Mouse (Mus musculus): ENCODE measurements around the gene Plpp3.

Gene Plpp3

GRCm38 (mm10) chr4:105191550-105191949 lies 34.4 kb downstream of the Plpp3 start:
- DNase-seq, result no peak

DNA sequence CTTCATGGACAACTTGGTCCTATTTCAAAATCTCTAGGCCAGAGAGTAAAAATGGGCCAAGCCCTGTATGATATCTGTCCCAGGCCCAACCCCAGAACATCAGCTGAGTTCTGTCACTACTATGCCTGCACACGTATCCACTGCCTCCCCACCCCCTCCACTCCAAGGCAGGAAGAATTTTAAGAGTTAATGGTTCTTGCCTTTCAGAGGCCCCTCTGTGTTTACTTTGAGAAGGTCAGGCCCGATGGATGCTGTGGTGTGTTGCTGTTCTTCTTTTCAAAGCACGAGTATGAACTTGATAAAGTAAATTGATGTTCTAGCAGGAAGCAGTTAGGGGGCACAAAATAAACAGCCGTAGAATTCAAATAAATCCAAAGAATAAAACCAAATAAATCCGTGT lies 35.5 kb downstream of the Plpp3 start:
- DNase-seq, result no peak

GRCm38 (mm10) chr4:105195256-105195655 lies 38.1 kb downstream of the Plpp3 start:
- DNase-seq, result no peak

GRCm38 (mm10) chr4:105196099-105196498 lies 39.0 kb downstream of the Plpp3 start:
- no peak for DNase-seq

- no peak for DNase-seq
These were observed 40.0 kb downstream of the Plpp3 start for GRCm38 (mm10) chr4:105196993-105197765.

DNA sequence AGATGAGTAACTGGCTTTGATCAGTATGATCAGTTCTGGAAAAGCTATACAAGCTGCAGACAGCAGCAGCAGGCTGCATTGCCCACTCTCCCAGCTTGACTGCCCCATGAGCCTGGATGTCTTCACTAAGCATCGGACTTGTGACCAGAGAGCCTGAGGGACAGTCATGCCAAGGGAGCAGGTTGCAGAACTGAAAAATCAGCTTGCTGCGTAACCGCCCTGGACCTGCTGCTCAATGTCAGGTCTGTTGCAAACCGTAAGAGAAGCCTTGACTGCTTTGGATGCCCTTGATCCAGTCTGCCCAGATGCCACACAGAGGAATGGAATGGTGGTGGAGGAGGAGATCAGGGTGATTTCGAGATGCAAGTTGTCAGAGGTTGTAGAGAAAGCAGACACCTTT lies 41.5 kb downstream of the Plpp3 start:
- no peak for DNase-seq

- no peak for DNase-seq
These were observed 42.2 kb downstream of the Plpp3 start for GRCm38 (mm10) chr4:105199345-105199744.

GRCm38 (mm10) chr4:105200624-105201524 lies 43.7 kb downstream of the Plpp3 start:
- no peak for DNase-seq

- DNase-seq, result peak in 1 of 2 experiments; percentile 50
These were observed 45.3 kb downstream of the Plpp3 start for GRCm38 (mm10) chr4:105202439-105202838.

DNA sequence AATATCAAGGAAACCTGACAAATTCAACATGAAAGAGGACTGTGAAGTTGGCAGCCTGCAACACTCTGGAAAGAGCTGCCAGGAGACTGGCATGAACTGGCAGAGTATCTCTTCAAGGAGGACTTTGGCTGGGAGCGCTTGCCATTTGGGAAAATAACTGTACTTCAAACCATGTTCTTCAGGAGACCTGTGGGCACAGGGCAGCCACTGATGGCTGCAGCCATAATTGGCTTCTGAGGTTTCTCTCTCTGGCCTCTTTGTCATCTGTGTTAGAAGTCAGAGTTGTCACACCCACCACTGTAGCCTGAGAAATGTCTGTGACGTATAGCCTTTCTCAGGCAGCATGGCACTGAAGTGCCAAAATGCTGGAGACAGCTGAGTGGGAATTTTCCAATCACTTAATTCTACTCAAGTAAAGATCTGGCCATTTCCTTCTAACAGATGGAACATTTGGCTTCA lies 46.2 kb downstream of the Plpp3 start:
- peak; percentile 34 to 50 for DNase-seq

- DNase-seq, result no peak
These were observed 46.9 kb downstream of the Plpp3 start for GRCm38 (mm10) chr4:105204071-105204470.

DNA sequence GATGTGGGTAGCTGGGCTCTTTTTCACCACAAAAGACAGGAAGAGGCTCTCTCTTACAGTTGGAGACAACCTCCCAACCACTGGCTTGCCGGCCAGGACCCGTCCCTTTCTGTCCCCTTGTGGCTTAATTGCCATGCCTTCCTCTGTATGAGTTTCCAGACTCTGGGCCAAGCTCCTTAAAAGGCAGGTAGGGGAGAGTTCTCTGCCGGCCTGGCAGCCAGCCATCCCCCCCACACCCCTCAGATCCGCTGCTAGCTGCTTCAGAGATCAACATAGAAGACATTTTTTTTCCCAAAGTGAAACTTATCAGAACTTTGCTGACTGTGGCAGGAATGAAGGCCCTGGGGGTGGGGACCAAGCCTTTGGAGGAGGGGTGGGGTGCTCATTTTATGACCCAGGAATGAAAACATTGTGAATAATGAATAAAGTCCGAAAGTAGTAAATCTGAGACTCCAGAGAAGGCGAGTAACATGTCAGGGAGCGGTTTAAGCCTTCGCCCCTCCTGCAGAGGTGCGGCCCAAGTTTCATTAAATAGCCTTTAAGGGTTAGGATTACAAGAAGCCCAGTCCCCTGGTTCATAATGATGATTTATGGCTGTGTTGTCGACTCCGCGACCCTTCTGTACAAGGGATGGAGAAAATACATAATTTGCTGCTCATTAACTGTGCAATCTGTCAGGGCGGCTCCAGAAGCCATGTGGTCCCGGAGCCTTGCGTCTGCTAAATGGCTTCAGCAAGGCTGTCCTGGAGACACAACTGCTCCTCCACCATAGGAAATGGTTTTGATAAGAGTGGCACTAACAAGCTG lies 48.1 kb downstream of the Plpp3 start:
- DNase-seq, result peak; percentile 76 to 79

GRCm38 (mm10) chr4:105206102-105206501 lies 49.0 kb downstream of the Plpp3 start:
- no peak for DNase-seq

DNA sequence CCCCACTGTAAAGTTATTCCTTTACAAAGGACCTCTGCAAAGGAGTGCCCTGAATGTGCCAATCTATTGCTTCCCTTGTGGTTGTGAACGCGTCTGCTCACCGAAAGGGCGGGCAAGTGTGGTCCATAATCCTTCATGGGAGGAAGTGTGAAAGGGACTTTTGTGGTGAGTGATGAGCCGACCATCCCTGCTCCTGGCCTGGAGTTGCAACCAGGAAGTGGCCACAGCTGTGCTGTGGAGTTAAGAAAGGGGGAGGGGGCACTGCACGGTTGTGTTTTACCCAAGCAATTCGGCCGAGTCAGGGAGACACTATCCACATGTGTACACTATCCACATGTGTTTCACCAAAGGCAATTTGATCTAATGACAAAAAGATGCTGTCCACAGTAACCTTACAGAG lies 49.8 kb downstream of the Plpp3 start:
- DNase-seq, result no peak

- DNase-seq, result no peak
These were observed 50.5 kb downstream of the Plpp3 start for GRCm38 (mm10) chr4:105207641-105208040.

DNA sequence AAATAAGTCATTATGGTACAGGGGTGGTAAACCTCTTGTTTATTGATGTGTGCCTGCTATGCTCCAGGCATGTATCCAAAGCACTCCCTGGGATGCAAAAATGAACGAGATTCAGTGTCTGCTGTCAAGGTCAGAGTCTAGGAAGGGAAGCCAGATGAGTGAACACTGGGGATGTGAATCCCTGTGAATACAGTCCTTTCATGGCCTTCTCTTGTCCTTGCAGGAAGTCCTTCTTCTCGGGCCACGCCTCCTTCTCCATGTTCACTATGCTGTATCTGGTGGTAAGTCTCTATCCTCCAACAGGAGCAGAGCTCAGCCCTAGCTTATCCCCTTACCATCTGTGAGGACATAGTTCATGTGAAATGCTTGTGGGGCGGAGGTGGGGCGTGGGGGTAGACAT lies 51.8 kb downstream of the Plpp3 start:
- DNase-seq, result no peak

- no peak for DNase-seq
These were observed 56.2 kb downstream of the Plpp3 start for GRCm38 (mm10) chr4:105213314-105213713.

- DNase-seq, result peak; percentile 72
These were observed 57.3 kb downstream of the Plpp3 start for GRCm38 (mm10) chr4:105214438-105214837.

GRCm38 (mm10) chr4:105215726-105216410 lies 58.7 kb downstream of the Plpp3 start:
- DNase-seq, result peak; percentile 35 to 45

DNA sequence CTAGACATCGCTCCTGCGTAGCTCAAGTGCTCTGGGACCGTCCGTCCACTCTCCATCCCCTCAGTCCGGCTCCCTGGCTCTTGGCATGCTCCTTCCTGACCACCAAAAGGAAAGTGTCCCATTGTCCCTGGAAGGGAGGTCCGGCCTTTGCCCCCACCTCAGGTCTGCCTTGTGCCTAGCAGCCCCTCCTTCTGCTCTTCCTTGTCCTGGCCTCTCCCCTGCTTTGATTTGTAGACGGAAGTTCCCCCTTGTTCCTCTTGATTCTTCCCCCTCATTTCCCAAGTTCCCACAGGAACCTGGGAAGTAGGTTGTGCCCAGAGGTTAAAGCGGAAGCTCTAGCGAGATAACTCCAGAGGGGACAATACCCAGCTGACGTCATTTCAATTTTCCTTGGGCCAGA lies 61.1 kb downstream of the Plpp3 start:
- DNase-seq, result peak; percentile 41 to 42

- DNase-seq, result no peak
These were observed 62.2 kb downstream of the Plpp3 start for GRCm38 (mm10) chr4:105219316-105219715.

DNA sequence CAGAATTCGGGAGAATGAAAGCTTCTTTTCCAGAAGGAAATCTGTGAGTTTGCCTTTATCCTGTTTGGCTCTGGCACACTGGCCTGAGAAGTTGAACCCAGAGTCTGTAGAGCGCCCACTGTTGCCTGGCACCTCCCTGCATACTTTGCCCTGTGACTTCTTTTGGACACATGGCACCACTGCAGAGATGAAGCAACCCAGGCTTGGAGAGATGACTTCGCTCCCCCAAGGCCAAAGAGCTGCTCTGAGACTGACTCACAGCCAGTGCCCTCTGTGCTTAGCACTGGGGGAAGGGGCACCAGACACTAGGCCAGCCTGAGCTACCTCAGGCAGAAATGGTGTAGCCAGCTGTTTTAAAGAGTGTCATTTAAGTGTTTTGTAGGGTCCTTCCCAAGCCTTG lies 63.7 kb downstream of the Plpp3 start:
- DNase-seq, result no peak
